Comparison of ENCODE assay signal across 7 mouse cellular contexts in the genomic region with DNA sequence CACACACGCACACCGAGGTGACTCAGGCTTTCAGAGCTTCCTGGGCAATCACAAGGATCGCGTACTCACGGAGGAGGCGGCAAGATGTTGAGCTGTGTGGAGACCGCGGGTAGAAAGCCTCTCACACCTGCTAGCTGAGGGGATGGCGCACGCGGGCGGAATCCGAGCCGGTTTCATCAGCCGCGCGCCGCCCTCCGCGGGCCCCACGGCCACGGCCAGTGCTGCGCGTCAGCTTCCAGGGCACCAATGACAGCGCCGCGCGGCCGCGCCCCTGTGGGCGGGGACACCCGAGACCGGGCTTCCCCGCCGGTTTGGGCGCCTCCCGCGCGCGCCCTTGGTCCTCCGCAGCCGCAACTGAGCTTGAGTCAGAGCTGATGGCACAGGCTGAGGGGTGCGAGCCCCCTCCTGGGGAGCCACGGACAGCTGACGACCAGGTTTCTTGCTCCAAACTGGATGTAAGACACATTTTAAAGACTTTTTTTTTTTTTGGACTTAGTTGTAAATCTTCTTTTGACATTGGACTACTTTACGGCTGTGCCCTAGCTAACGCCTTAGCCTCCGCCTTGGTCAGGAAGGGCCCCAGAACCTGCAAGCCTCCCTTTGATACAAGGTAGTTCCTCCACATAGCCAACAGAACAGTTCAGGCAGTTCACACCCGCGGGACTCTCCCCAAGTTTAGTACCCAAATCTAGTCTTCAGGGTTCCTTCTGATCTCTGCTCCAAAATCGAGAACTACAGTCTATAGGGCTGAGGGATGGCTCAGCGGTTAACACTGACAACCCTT. TPM values are rescaled to one million over a fixed set of nuclear protein-coding genes. Genes with fewer than 3 reads are reported as not detected.
DNase-seq lines count a peak whose midpoint lies in the region; ATAC-seq and TF ChIP-seq lines count a peak whose summit lies in the region.

A gene (minus strand): TSS at position 245 of the 784 bp plus-strand sequence.

- no peak for TF ChIP-seq POLR2A in small intestine, adult 2 months (IDR thresholded peaks at IDR 0.05; ENCODE audit: low read depth, low read length)

- peak within 1 kb of the TSS; percentile 96 for H3K4me2 ChIP-seq in intestine, postnatal 0 days (replicated peaks; ENCODE audit: low read depth)
- H3K4me2 ChIP-seq in midbrain, embryonic 12.5 days (replicated peaks): peak within 1 kb of the TSS; percentile 100

- H3K27ac ChIP-seq in intestine, postnatal 0 days (ENCODE audit: low read depth, low read length): peak within 1 kb of the TSS; percentile 90
- H3K27ac ChIP-seq in midbrain, embryonic 12.5 days (replicated peaks): no peak within 1 kb of the TSS
- peak within 1 kb of the TSS; percentile 73 for H3K27ac ChIP-seq in small intestine, adult 2 months (ENCODE audit: insufficient read depth, low read depth, low read length)

- H3K9me3 ChIP-seq in intestine, postnatal 0 days (ENCODE audit: control insufficient read depth): no peaks in the 10 kb centered on the region
- H3K9me3 ChIP-seq in midbrain, embryonic 12.5 days: no peaks in the 10 kb centered on the region

- no peak for TF ChIP-seq CTCF in intestine, postnatal 0 days (IDR thresholded peaks at IDR 0.05; ENCODE audit: low read depth)
- no peak for TF ChIP-seq CTCF in small intestine, adult 2 months (IDR thresholded peaks at IDR 0.05; ENCODE audit: extremely low read depth, insufficient read length, insufficient replicate concordance, low read depth, low read length)

- H3K27me3 ChIP-seq in intestine, postnatal 0 days (replicated peaks; ENCODE audit: control insufficient read depth, insufficient read depth, low read length): no peaks in the 10 kb centered on the region
- peaks cover 3% of the 10 kb centered on the region; the same call in 1 of the 2 replicates for H3K27me3 ChIP-seq in midbrain, embryonic 12.5 days
- H3K27me3 ChIP-seq in small intestine, adult 2 months (ENCODE audit: control insufficient read depth, insufficient read depth, low read length): no peaks in the 10 kb centered on the region

- 1% methylated on average over 52 of the region's 52 CpGs for WGBS in intestine, postnatal 0 days
- WGBS in midbrain, embryonic 12.5 days: 2% methylated on average over 52 of the region's 52 CpGs
- WGBS in small intestine, adult 2 months: 2% methylated on average over 51 of the region's 52 CpGs

- peak within 1 kb of the TSS; percentile 66 for H3K9ac ChIP-seq in intestine, postnatal 0 days (ENCODE audit: low read depth, low read length)
- H3K9ac ChIP-seq in midbrain, embryonic 12.5 days (replicated peaks): peak within 1 kb of the TSS; percentile 79

- DNase-seq in adrenal gland, adult 2 months: peak; percentile 97
- peak; percentile 74 for DNase-seq in embryo, embryonic 11.5 days (ENCODE audit: low read depth, low spot score)
- peak; percentile 83 to 89 for DNase-seq in gastrocnemius, postnatal 4 days (ENCODE audit: low spot score in 2 of 2)
- peak; percentile 86 for DNase-seq in left cerebral cortex, postnatal 4 days

- H3K36me3 ChIP-seq in intestine, postnatal 0 days (ENCODE audit: control insufficient read depth, insufficient read depth): no peaks in the 10 kb centered on the region; the same call in 1 of the 2 replicates
- no peaks in the 10 kb centered on the region for H3K36me3 ChIP-seq in midbrain, embryonic 12.5 days
- H3K36me3 ChIP-seq in small intestine, adult 2 months (ENCODE audit: control insufficient read depth, insufficient read depth, low read length): no peaks in the 10 kb centered on the region; the same call in 1 of the 2 replicates

- H3K4me3 ChIP-seq in intestine, postnatal 0 days (ENCODE audit: low read depth, low read length): peak within 1 kb of the TSS; percentile 62
- H3K4me3 ChIP-seq in midbrain, embryonic 12.5 days: peak within 1 kb of the TSS; percentile 75
- peak within 1 kb of the TSS; percentile 83 for H3K4me3 ChIP-seq in small intestine, adult 2 months (ENCODE audit: low read depth, low read length)

- no peaks in the 10 kb centered on the region for H3K4me1 ChIP-seq in intestine, postnatal 0 days (replicated peaks; ENCODE audit: control insufficient read depth, insufficient read depth, low read length)
- peaks cover 15% of the 10 kb centered on the region for H3K4me1 ChIP-seq in midbrain, embryonic 12.5 days
- H3K4me1 ChIP-seq in small intestine, adult 2 months (ENCODE audit: control insufficient read depth, insufficient read depth, insufficient read length, low read length): 0 out of 2 replicates have a peak, but pooled peaks cover 2% of the 10 kb centered on the region

- intact Hi-C loops in left cerebral cortex, postnatal 4 days (cut with DNase I): no loop called here

- ATAC-seq in intestine, postnatal 0 days: peak; percentile 94
- peak; percentile 88 for ATAC-seq in midbrain, embryonic 12.5 days (ENCODE audit: low FRiP score, low read depth)

RNA-seq across cellular contexts. Expression of the gene that starts here (rescaled TPM):
- total RNA-seq in adrenal gland, adult 2 months (2021): 10 to 100 TPM; 72.9 to 82.5 TPM
- 19.1 and 30.8 TPM in 2 replicates for polyA plus RNA-seq in adrenal gland, adult 2 months (2012; rRNA removed)
- total RNA-seq in gastrocnemius, postnatal 4 days (2021): 10 to 100 TPM; 16.9 to 17.2 TPM
- 10.8 and 11.7 TPM in 2 replicates for polyA plus RNA-seq in intestine, postnatal 0 days (2015; fragmentation: Nextera tagmentation; extraction: Ambion mirVana)
- 10 to 100 TPM; 78.1 to 82.9 TPM for total RNA-seq in left cerebral cortex, postnatal 4 days (2021)
- 15.5 and 16.6 TPM in 2 replicates for polyA plus RNA-seq in midbrain, embryonic 12.5 days (2016; fragmentation: Nextera tagmentation; extraction: Ambion mirVana)
- 6.3 and 7.4 TPM in 2 replicates for polyA plus RNA-seq in small intestine, adult 2 months (2012; rRNA removed)

Comparison
In these comparisons a context has a peak if more than half of its experiments do, and no peak if none do; other contexts are left out.
1. RNA of the gene that starts here (total RNA-seq): 78.1 to 82.9 TPM in left cerebral cortex, postnatal 4 days and 72.9 to 82.5 TPM in adrenal gland, adult 2 months; 16.9 to 17.2 TPM in gastrocnemius, postnatal 4 days; every median in the first group is over 4 times any median in the second.
2. Peak in every context shown above with its lines, with median percentiles within 50 percentile points of each other: DNase-seq and H3K4me3 ChIP-seq.